Mouse (Mus musculus) adrenal gland, postnatal 10 days (tissue): ENCODE results near the gene Aimp1. TPM values are rescaled to one million over a fixed set of nuclear protein-coding genes. Genes with fewer than 3 reads are reported as not detected.

Source experiments
- total RNA-seq, 2 experiments: library from RNA; stranded (reverse); gene quantifications; 2 replicates each; pipeline ENCODE4 v1.2.3; 2021

The Aimp1 gene
- total RNA-seq, 2 experiments from 2014 or later = 49.9 to 53.7 TPM

Other genes starting within 250 kb of the Aimp1 start
- under 1 TPM; 0.48 to 0.96 TPM for gene Gimd1, start 54.5 kb downstream of the Aimp1 start, total RNA-seq
- gene Tbck, start 226 bp downstream of the Aimp1 start, total RNA-seq = 10 to 100 TPM; 17.9 to 24.0 TPM